Mouse (Mus musculus): ENCODE data around the gene Ksr1.

GRCm38 (mm10) chr11:79149295-79149694, 3.1 kb upstream of the Ksr1 start:
- TF ChIP-seq CTCF (IDR thresholded peaks at IDR 0.05; ENCODE audit: control insufficient read depth, insufficient read depth, insufficient read length) (no peak), USF1 (IDR thresholded peaks at IDR 0.05; ENCODE audit: low read depth) (no peak), MYOD1 (IDR thresholded peaks at IDR 0.05; ENCODE audit: control insufficient read depth, insufficient read length, low read depth) (no peak), MYOG (IDR thresholded peaks at IDR 0.05; ENCODE audit: control insufficient read depth, extremely low read depth, insufficient read length) (no peak), FOSL1 (IDR thresholded peaks at IDR 0.05; ENCODE audit: insufficient read depth, low read length, poor library complexity, severe bottlenecking) (no peak), MAX (IDR thresholded peaks at IDR 0.05) (no peak)
